Mouse (Mus musculus): Measurements from ENCODE around the gene Nmral1. TPM values are rescaled to one million over a fixed set of nuclear protein-coding genes. Genes with fewer than 3 reads are reported as not detected.
A peak's percentile ranks its signal among the peaks of the same experiment; 100 is the strongest.
"Not testable (repeated sequence)": the region's sequence is repeated elsewhere in the genome, so short reads cannot be mapped to it uniquely, and the experiment has no call there.

The Nmral1 gene
- polyA plus RNA-seq, 1 experiment from 2014 or later: 44.7 TPM

DNA sequence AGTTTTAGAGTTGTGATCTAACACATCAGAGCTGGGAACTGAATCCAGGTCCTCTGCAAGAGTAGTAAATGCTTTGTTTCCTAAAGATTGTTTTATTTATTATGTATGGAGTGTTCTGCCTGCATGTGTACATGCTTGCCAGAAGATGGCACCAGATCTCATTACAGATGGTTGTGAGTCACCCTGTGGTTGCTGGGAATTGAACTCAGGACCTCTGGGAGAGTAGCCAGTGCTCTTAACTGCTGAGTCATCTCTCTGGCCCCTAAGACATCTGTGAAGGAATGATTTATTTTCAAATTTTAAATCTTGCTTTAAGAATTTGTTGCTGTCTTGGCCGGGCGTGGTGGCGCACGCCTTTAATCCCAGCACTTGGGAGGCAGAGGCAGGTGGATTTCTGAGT is 29.8 kb downstream of the Nmral1 start:
- peaks cover 30% of the 10 kb centered on the region for H3K36me3 ChIP-seq (ENCODE audit: control insufficient read depth, insufficient read depth, low read length)
- not testable (repeated sequence) for H3K4me2 ChIP-seq (ENCODE audit: low read depth, low read length); H3K9ac ChIP-seq (ENCODE audit: low read length); H3K27ac ChIP-seq (ENCODE audit: low read length); H3K4me1 ChIP-seq (ENCODE audit: control insufficient read depth, insufficient read depth, low read length); ATAC-seq (ENCODE audit: insufficient read depth, low FRiP score); H3K9me3 ChIP-seq (replicated peaks; ENCODE audit: control insufficient read depth, low read length); H3K27me3 ChIP-seq (ENCODE audit: control insufficient read depth, insufficient read depth, low read length); H3K4me3 ChIP-seq (replicated peaks; ENCODE audit: low read length)
- WGBS: 96% methylated on average over 4 of the region's 4 CpGs

DNA sequence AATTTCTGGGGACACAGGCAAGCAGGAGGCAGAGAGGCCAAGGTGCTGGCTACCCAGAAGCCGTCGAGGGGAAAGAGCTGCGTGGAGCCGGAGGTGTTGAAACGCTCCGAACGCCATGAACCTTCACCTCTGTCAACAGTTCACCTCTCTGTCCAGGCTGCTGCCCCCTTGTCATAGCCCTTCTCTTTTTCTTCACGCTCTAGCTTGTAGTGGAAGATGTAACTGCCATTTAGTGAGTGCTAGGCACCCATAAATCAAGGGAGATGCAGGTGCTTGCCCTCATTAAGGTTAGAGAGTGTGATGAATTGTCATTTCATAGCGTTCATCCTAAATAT is 34.7 kb downstream of the Nmral1 start:
- peak overlapping the region; percentile 98 for H3K9ac ChIP-seq (ENCODE audit: low read length)
- no peak for ATAC-seq (ENCODE audit: insufficient read depth, low FRiP score)
- H3K9me3 ChIP-seq (replicated peaks; ENCODE audit: control insufficient read depth, low read length): no peaks in the 10 kb centered on the region
- H3K4me1 ChIP-seq (ENCODE audit: control insufficient read depth, insufficient read depth, low read length): peaks cover 9% of the 10 kb centered on the region
- no peaks in the 10 kb centered on the region for H3K27me3 ChIP-seq (ENCODE audit: control insufficient read depth, insufficient read depth, low read length)
- H3K4me3 ChIP-seq (replicated peaks; ENCODE audit: low read length): peak overlapping the region; percentile 98
- H3K27ac ChIP-seq (ENCODE audit: low read length): peak overlapping the region; percentile 62; the same call in 1 of the 2 replicates
- peak overlapping the region; percentile 98 for H3K4me2 ChIP-seq (ENCODE audit: low read depth, low read length)
- H3K36me3 ChIP-seq (ENCODE audit: control insufficient read depth, insufficient read depth, low read length): peaks cover 5% of the 10 kb centered on the region
- under 1% methylated on average over 9 of the region's 9 CpGs for WGBS

DNA sequence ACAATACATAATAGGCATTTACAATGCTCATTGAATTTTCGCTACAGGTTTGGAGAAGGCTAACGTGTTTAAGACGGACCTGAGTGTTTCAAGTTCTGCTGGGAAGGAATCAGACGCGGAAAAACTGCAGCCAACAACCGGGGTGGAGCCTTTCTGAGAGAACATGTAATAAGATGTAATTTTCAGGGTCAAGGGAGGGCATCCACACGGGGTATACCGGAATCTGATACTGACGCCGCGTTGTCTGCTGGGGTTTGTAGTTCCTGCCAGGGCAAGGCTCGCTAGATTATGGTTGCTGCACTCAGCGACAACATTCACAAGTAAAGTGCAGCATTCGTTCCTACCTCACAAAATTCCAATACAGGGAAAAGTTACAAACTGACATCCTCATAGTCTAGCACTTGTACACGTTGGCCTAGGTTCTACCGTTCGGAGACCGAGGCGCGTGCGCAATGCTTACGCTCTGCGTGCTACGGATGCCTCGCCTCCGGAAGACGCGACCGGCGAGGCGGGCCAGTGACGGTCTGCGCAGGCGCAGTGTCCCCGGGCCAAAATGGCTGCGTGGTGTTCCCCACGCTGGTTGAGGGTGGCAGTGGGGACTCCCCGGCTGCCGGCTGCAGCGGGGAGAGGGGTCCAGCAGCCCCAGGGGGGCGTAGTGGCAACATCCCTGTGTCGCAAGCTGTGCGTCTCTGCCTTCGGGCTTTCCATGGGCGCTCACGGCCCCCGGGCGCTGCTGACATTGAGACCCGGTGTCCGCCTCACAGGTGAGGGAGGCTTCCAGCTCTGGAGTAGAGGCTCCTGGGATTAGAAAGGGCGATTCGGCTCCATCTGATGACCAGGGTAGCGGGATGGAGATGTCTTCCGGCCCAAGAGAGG is 35.3 kb downstream of the Nmral1 start:
- peaks cover 11% of the 10 kb centered on the region for H3K4me1 ChIP-seq (ENCODE audit: control insufficient read depth, insufficient read depth, low read length)
- H3K9me3 ChIP-seq (replicated peaks; ENCODE audit: control insufficient read depth, low read length): no peaks in the 10 kb centered on the region
- H3K4me2 ChIP-seq (ENCODE audit: low read depth, low read length): peak overlapping the region; percentile 98
- H3K9ac ChIP-seq (ENCODE audit: low read length): peak overlapping the region; percentile 98
- no peaks in the 10 kb centered on the region for H3K27me3 ChIP-seq (ENCODE audit: control insufficient read depth, insufficient read depth, low read length)
- under 1% methylated on average over 54 of the region's 54 CpGs for WGBS
- no peaks in the 10 kb centered on the region for H3K36me3 ChIP-seq (ENCODE audit: control insufficient read depth, insufficient read depth, low read length)
- peak; percentile 89 for ATAC-seq (ENCODE audit: insufficient read depth, low FRiP score)
- peak overlapping the region; percentile 91 for H3K27ac ChIP-seq (ENCODE audit: low read length)
- H3K4me3 ChIP-seq (replicated peaks; ENCODE audit: low read length): peak overlapping the region; percentile 98

DNA sequence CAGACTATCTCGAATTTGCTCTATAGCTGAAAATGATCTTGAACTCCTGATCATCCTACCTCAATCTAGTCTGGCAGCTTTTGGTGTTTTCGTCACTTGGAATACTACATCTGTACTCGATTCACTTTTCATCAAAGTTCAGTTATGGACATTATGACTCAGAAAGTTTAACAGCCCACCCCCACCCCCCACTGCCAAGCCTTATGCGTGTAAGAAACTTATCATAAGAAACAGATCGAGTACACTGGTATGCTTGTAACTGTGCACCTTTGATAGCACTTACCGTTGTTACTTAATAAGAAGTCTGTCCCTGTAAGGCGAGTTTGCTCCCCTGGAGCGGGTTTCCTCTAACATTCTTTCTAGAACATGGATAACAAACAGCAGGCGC is 36.0 kb downstream of the Nmral1 start:
- Histone ChIP-seq H3K9me3 (replicated peaks; ENCODE audit: control insufficient read depth, low read length) (no peaks in the 10 kb centered on the region), H3K4me2 (ENCODE audit: low read depth, low read length) (peak overlapping the region; percentile 78), H3K36me3 (ENCODE audit: control insufficient read depth, insufficient read depth, low read length) (no peaks in the 10 kb centered on the region), H3K4me3 (replicated peaks; ENCODE audit: low read length) (peak overlapping the region; percentile 98), H3K4me1 (ENCODE audit: control insufficient read depth, insufficient read depth, low read length) (peaks cover 16% of the 10 kb centered on the region), H3K27me3 (ENCODE audit: control insufficient read depth, insufficient read depth, low read length) (no peaks in the 10 kb centered on the region), H3K27ac (ENCODE audit: low read length) (peak overlapping the region; percentile 91), H3K9ac (ENCODE audit: low read length) (peak overlapping the region; percentile 98)
- WGBS: 23% methylated on average over 9 of the region's 9 CpGs
- ATAC-seq (ENCODE audit: insufficient read depth, low FRiP score): no peak

DNA sequence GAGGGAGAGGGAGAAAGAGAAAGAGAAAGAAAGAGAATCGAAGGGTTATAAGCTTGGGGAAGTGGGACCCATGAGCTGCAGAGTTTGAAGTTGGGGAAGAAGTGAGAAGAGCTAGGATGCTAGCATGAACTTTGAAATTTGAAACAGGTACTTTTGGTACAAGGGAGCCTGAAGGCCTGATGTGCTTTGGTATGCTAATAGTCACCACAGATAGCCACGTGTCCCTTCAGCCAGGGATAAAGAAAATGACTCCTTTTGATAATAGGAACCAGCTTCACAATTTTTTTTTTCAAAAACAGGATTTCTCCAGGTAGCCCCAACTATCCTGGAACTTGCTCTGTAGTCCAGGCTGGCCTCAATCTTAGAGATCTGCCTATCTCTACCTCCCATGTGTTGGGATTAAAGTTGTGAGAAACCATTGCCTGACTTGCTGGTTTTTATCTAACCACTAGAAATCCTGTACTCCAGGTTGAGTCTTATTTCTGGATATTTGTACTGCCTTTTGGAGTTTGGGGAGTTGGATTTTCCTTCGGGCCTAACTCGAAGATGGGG is 36.5 kb downstream of the Nmral1 start:
- 73% methylated on average over 4 of the region's 4 CpGs for WGBS
- H3K27me3 ChIP-seq (ENCODE audit: control insufficient read depth, insufficient read depth, low read length): no peaks in the 10 kb centered on the region
- ATAC-seq (ENCODE audit: insufficient read depth, low FRiP score): no peak
- peak overlapping the region; percentile 98 for H3K9ac ChIP-seq (ENCODE audit: low read length)
- H3K4me1 ChIP-seq (ENCODE audit: control insufficient read depth, insufficient read depth, low read length): peaks cover 16% of the 10 kb centered on the region
- peak overlapping the region; percentile 78; the same call in 1 of the 2 replicates for H3K4me2 ChIP-seq (ENCODE audit: low read depth, low read length)
- H3K4me3 ChIP-seq (replicated peaks; ENCODE audit: low read length): no peak overlapping the region
- H3K36me3 ChIP-seq (ENCODE audit: control insufficient read depth, insufficient read depth, low read length): no peaks in the 10 kb centered on the region
- H3K9me3 ChIP-seq (replicated peaks; ENCODE audit: control insufficient read depth, low read length): no peaks in the 10 kb centered on the region
- H3K27ac ChIP-seq (ENCODE audit: low read length): peak overlapping the region; percentile 91

DNA sequence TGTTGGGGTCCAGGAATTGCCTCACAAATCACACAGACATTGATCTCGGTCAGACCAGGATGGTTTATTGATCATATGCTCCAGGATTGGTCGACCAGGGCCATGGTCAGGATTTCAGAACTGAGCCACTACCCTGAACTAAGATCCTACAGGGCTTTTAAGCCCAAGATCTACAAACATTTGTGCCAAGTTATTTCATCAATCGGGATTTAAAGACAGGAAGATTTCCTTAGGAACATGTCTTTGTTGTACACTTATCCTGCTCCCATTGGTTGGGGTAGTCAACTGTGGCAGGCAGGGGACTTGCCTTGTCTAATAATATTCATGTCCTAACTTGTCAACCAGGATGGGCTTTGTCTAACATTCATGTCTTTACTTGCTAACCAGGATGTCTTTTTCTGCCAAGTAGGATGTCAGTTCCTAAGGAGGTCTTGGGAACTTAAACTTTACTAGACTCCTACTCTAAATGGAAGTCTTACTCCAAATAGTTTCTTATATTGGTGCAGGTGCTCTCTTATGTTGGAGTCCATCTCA is 38.2 kb downstream of the Nmral1 start:
- H3K27ac ChIP-seq (ENCODE audit: low read length); H3K9ac ChIP-seq (ENCODE audit: low read length); H3K27me3 ChIP-seq (ENCODE audit: control insufficient read depth, insufficient read depth, low read length); H3K36me3 ChIP-seq (ENCODE audit: control insufficient read depth, insufficient read depth, low read length); H3K9me3 ChIP-seq (replicated peaks; ENCODE audit: control insufficient read depth, low read length); ATAC-seq (ENCODE audit: insufficient read depth, low FRiP score); H3K4me2 ChIP-seq (ENCODE audit: low read depth, low read length); H3K4me3 ChIP-seq (replicated peaks; ENCODE audit: low read length): not testable (repeated sequence)
- 78% methylated on average over 3 of the region's 3 CpGs for WGBS
- peaks cover 16% of the 10 kb centered on the region for H3K4me1 ChIP-seq (ENCODE audit: control insufficient read depth, insufficient read depth, low read length)

DNA sequence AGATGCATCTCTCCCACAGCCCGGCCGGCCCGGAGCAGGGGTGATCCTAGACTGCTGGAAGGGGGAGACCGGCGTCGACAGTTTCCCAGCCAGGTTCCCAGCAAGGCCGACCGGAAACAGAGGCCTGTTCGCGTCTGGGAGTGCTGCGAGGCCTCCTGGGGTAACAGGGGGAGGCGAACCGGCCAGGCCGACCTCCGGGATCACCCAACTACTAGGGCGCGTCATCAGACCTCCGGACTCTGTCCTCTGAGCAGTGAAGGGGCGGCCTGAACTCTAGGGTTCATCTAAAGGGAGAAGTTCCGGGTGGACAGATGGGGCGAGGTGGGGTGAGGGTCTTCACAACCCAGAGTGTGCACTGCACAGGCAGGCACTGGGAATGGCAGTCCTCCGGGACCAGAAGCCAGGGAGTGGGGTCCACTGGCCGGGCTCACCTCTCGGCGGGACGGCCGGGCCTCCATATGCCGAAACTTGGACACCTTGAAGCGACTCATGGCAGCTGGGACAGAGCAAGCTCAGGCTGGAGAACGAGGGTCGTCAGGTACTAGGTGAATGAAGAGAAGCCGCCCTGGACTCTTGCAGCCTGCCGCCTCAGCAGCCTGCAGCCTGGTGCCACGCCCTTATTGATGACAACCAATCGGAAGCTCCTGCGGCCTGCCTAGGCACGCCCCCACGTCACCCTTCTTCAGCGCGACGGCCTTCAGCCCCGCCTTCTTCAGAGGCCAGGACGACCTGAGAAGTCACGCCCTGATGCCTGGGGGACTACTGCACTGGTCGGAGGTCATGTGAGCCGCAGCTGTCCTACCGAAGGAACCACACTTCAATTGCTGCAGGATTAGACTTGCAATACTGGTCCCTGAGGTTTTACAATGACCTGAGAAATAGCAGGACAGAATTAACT is 39.8 kb downstream of the Nmral1 start, which contains the start of gene Coro7:
Gene Coro7, minus strand, starts transcription at position 657 of the 898 bp plus-strand sequence.
- peak; percentile 90 for ATAC-seq (ENCODE audit: insufficient read depth, low FRiP score)
- peaks cover 11% of the 10 kb centered on the region for H3K4me1 ChIP-seq (ENCODE audit: control insufficient read depth, insufficient read depth, low read length)
- no peaks in the 10 kb centered on the region for H3K9me3 ChIP-seq (replicated peaks; ENCODE audit: control insufficient read depth, low read length)
- H3K27ac ChIP-seq (ENCODE audit: low read length): peak within 1 kb of the TSS; percentile 63
- peak within 1 kb of the TSS; percentile 94 for H3K4me2 ChIP-seq (ENCODE audit: low read depth, low read length)
- peak within 1 kb of the TSS; percentile 84 for H3K9ac ChIP-seq (ENCODE audit: low read length)
- under 1% methylated on average over 47 of the region's 47 CpGs for WGBS
- H3K4me3 ChIP-seq (replicated peaks; ENCODE audit: low read length): peak within 1 kb of the TSS; percentile 79
- 0 out of 2 replicates have a peak, but pooled peaks cover 3% of the 10 kb centered on the region for H3K36me3 ChIP-seq (ENCODE audit: control insufficient read depth, insufficient read depth, low read length)
- H3K27me3 ChIP-seq (ENCODE audit: control insufficient read depth, insufficient read depth, low read length): no peaks in the 10 kb centered on the region

DNA sequence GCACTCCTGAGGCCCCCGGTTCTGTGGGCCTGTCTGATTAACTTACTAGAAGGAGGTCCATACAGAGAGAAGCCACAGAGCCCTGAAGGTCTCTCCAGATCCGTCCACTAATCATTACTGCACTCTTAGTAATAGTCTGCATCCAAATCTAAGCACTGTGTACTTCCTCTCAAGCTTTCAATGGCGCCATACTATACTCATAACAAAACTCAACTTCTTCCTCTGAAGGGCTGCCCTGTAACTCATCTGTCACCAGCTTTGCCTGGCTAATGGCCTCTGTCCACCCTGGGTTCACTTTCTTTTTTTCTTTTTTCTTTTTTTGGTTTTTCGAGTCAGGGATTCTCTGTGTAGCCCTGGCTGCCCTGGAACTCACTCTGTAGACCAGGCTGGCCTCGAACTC is 41.1 kb downstream of the Nmral1 start:
- 0 out of 2 replicates have a peak overlapping the region, but pooled peaks have one; percentile 94 for H3K4me2 ChIP-seq (ENCODE audit: low read depth, low read length)
- no peak overlapping the region for H3K4me3 ChIP-seq (replicated peaks; ENCODE audit: low read length)
- 0 out of 2 replicates have a peak, but pooled peaks cover 3% of the 10 kb centered on the region for H3K36me3 ChIP-seq (ENCODE audit: control insufficient read depth, insufficient read depth, low read length)
- 75% methylated on average over 5 of the region's 5 CpGs for WGBS
- H3K27ac ChIP-seq (ENCODE audit: low read length): no peak overlapping the region
- no peaks in the 10 kb centered on the region for H3K9me3 ChIP-seq (replicated peaks; ENCODE audit: control insufficient read depth, low read length)
- no peaks in the 10 kb centered on the region for H3K27me3 ChIP-seq (ENCODE audit: control insufficient read depth, insufficient read depth, low read length)
- peaks cover 9% of the 10 kb centered on the region for H3K4me1 ChIP-seq (ENCODE audit: control insufficient read depth, insufficient read depth, low read length)
- ATAC-seq (ENCODE audit: insufficient read depth, low FRiP score): no peak
- no peak overlapping the region for H3K9ac ChIP-seq (ENCODE audit: low read length)
